Mouse (Mus musculus) MN1 (cell line): ENCODE data around the gene Kif1c.

Source experiments
- DNase-seq: peaks from one replicate; pipeline ENCODE4 v3.0.0-alpha.2; 2016; ENCODE audit warnings: low spot score

Kif1c gene

GRCm38 (mm10) chr11:70699722-70700556 is at the start of gene Kif1c, which contains the start of gene Inca1:
Gene Kif1c, plus strand, starts transcription at chr11:70700548.
Gene Inca1, minus strand, starts transcription at chr11:70700155.
- peak; percentile 91 for DNase-seq

GRCm38 (mm10) chr11:70651391-70651790 is 49.0 kb upstream of the Kif1c start:
- DNase-seq: no peak

- DNase-seq: no peak
Measured at GRCm38 (mm10) chr11:70652029-70652883, 48.1 kb upstream of the Kif1c start.

GRCm38 (mm10) chr11:70652884-70653344 is 47.4 kb upstream of the Kif1c start:
- DNase-seq: no peak

GRCm38 (mm10) chr11:70653345-70654197 is 46.8 kb upstream of the Kif1c start:
- DNase-seq: peak; percentile 62

GRCm38 (mm10) chr11:70654198-70654922 is 46.0 kb upstream of the Kif1c start, which contains the start of gene Pfn1:
Gene Pfn1, minus strand, starts transcription at chr11:70654644.
- DNase-seq: peak; percentile 67

GRCm38 (mm10) chr11:70654923-70655570 is 45.3 kb upstream of the Kif1c start:
- peak; percentile 85 for DNase-seq

- DNase-seq: peak; percentile 60
Measured at GRCm38 (mm10) chr11:70655571-70656455, 44.5 kb upstream of the Kif1c start.

- DNase-seq: peak; percentile 45
Measured at GRCm38 (mm10) chr11:70656456-70656927, 43.9 kb upstream of the Kif1c start.

- DNase-seq: no peak
Measured at GRCm38 (mm10) chr11:70656964-70657363, 43.4 kb upstream of the Kif1c start, which contains the start of gene Eno3. Gene Eno3, plus strand, starts transcription at chr11:70657202.

- no peak for DNase-seq
Measured at GRCm38 (mm10) chr11:70657573-70657972, 42.8 kb upstream of the Kif1c start.

GRCm38 (mm10) chr11:70657991-70658390 is 42.4 kb upstream of the Kif1c start:
- no peak for DNase-seq

- no peak for DNase-seq
Measured at GRCm38 (mm10) chr11:70658521-70658920, 41.8 kb upstream of the Kif1c start.

- DNase-seq: no peak
Measured at GRCm38 (mm10) chr11:70658942-70659341, 41.4 kb upstream of the Kif1c start.

GRCm38 (mm10) chr11:70660571-70660970 is 39.8 kb upstream of the Kif1c start:
- DNase-seq: no peak

GRCm38 (mm10) chr11:70663101-70663500 is 37.2 kb upstream of the Kif1c start:
- no peak for DNase-seq

- DNase-seq: no peak
Measured at GRCm38 (mm10) chr11:70663957-70664356, 36.4 kb upstream of the Kif1c start.

GRCm38 (mm10) chr11:70664741-70665140 is 35.6 kb upstream of the Kif1c start:
- no peak for DNase-seq

- no peak for DNase-seq
Measured at GRCm38 (mm10) chr11:70666687-70667086, 33.7 kb upstream of the Kif1c start.
